Mouse (Mus musculus): ENCODE results near the gene Scyl2.
"Not testable (repeated sequence)": the region's sequence is repeated elsewhere in the genome, so short reads cannot be mapped to it uniquely, and the experiment has no call there.

Scyl2 gene

DNA sequence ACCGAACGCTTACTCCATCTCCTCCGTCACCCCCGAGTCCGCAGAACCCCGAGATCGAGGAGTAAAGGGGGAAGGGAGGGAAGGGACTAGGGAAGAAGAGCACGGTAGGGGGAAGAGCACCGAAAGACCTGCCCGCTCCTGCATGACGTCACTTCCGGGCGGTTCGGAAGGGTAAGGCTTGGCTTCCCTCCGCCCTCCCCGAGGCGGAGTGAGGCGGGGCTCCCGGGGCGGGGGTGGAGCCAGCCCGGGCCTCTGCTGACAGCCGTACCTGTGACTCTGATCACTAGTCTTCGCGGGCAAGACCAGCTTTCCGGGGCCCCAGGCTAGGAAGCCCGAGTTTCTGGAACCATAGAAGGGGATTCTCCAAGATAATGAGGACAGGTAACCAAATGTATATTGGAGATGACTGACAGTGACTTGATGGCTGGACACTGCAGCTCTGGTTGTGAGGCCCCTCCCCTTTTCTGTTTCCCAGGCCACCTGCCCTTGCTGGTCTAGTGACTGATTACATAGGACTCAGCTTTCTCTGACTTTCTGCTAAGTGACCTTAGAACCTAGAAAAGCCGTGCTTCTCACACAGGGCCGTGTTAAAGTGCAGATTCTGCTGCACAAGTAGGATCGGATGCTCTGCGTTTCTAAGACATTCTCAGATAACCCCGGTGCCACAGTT is at the start of gene Scyl2:
Gene Scyl2, minus strand, starts transcription at position 147 of the 670 bp plus-strand sequence.
- DNase-seq (ENCODE audit: low spot score in 2 of 2), result peak; percentile 88 to 94

DNA sequence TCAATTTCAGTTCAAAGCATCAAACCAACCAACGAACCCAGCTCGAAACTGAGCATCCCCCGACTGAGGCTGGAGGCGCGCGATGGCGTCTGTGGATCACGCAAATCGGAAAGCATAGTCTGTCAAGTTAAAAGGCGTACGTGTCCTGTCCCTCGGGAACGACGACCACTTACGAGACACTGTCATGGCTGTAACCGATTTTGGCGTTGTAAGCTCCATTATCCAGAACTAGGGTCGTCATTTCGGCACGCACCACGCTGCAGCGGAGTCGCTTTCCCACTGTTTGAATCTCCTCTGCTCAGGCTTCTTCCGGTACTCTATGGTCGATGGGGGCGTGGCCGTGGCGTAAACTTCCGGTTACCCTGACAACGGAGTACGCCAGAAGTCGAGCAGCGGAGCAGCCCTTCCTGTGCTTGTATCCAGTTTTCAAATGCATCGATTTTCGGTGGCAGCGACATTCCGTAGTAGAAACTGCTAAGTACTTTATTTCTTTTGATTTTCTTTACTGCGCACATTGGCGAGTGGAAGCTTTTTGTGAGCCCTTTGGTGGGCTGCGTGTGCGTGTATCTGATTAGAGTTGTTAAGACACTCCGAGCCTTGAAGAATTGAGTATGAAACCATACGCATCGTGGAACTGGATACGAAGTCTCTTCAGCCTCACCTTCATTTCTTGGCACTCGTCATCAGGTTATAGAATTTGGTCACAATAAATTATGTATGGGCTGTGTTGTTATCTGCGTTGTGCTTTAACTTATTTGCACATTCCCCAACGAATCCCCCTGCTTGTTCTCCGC is 46.1 kb upstream of the Scyl2 start, which contains the start of gene Actr6:
Gene Actr6, minus strand, starts transcription at position 295 of the 794 bp plus-strand sequence.
- peak; percentile 91 to 92 for DNase-seq (ENCODE audit: low spot score in 2 of 2)

DNA sequence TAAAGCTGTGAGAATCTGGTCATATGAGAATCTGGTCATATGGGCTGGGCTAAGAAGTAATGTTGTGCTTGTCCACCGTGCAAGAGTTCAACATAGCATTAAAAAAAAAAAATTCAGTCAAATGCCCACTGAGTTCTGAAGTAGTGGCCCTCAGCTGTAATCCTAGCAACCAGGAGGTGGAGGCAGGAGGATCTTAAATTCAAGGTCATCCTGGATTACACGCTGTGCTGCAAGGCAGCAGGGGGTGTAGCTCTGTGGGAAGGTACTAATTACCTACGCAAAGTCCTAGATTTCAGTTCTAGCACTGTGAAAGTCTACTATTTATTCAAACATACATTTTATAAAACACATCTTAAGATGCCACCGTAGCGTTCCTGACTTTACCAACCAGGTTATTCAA is 45.3 kb upstream of the Scyl2 start:
- no peak for DNase-seq (ENCODE audit: low spot score in 2 of 2)

DNA sequence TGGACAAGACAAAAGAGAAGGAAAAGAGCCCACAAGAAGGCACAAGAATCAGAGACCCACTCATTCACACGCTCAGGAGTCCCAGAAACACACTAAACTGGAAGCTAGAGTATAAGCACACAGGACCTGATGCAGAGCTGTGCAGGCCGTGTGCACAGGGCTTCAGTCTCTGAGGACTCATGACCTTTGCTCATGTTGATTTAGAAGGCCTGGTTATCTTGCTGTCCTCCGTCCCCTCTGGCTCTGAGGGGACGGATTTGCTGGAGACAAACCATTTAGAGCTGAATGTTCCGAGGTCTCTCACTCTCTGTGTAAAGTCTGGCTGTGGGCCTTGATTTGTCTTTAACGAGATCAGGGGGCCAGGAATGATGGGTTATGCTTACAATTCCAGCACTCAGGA is 44.3 kb upstream of the Scyl2 start:
- DNase-seq (ENCODE audit: low spot score in 2 of 2), result no peak

DNA sequence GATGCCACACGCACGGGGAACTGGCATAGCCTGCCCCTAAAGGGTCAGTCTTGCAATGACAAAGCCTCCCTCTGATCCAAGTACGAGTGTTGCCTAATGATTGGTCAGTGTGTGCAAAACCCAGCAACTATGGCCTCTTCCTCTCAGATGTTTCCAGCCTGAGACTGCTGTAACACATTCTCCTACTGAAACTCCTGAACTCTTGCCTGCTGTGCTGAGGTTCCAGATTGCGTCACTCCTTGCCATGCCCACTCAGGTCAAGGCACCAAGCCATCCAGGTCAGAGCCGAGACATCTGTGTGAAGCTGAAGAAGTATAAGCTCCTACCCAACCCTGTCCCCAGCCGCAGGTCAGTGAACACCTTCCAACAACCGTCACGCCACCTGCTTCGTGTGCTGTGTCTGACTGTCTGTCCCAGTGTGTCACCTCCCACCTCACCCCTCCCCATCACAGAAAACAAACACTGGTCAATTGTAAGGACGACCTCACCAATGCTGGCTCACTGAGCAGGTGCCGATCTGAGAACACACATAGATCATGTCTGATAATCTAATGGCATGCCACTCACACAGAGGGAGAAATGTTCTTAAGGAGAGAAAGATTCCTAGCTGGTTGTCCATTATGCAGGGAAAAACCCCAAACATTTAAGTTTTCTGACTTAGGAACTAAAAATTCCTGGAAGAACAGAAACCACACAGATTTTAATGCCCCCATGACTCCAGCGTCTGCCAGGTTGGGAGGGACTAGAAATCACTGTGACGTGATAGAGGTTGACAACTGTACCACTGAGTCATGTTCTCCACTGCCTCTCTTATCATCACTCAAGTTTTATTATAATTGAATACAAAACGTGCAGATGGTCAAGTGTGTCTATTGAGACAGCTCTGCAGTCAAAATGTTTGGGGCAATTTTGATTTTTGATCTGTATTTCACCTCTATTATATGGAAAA is 36.4 kb upstream of the Scyl2 start:
- no peak for DNase-seq (ENCODE audit: low spot score in 2 of 2)

DNA sequence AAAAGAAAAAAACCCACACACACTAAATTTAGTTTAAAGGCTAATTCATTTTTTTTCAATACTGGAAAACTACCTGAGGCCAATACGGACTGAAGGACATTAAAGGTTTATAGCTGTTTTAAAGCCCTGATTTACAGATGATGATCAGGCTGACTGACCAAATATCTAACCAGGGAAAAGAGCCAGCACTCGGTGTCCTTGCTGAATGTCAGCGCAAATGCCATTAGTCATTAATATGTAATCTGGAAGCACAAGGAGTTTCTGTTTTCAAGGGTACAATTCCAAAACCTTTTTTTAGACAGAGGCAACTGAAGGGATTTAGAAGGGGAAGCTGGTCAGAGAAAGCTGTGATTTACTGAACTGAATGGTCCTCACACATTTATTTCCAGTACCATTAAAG is 34.7 kb upstream of the Scyl2 start:
- DNase-seq (ENCODE audit: low spot score in 2 of 2), result no peak

DNA sequence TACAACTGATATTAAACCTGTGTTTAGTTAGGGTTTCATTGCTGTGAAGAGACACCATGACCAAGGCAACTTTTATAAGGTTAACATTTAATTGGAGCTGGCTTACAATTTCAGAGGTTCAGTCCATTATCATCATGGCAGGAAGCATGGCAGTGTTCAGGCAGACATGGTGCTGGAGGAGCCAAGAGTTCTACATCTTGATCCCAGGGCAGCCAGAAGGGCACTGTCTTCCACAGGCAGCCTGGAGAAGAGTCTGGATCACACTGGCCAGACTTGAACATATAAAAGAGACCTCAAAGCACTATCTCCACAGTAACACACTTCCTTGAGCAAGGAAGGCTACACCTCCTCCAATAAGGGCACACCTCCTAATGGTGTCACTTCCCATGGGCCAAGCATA is 34.2 kb upstream of the Scyl2 start:
- DNase-seq (ENCODE audit: low spot score in 2 of 2), result no peak

DNA sequence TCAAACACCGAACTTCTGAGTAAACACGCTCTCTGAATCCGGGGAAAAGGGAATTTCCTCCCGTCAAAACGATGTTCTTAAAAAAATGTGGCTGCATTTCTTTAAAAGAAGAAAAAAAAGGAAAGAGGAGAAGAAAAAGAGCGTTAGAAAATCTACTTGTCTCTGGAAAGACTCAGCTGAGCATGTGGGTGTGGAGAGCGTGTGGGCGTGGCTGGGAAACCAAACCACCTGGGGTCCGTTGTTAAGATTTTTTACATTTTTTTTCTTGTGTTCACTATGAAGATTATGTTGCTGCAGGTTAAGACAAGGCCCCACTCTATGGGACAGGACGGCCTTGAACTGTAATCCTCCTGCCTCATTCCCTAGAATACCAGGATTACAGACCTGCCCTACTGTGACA is 28.8 kb upstream of the Scyl2 start:
- no peak for DNase-seq (ENCODE audit: low spot score in 2 of 2)

DNA sequence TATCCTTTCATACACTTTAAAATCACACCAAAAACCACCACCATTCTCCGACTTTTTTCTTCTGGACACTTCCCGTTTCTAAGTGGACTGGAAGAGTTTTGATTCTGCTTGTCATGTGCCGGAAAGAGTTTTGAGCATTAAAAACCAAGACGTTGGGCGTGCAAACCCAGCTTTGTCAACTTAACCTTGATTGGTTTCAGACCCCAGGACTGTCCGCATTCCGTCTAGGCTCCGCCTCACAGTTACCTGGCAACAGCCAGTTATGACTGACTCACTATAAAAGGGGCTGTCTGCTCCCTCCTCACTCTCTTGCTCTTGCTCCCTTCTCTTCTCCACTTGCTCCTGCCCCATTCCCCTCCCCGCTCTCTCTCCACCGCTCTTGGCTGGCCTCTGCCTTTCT is 22.6 kb upstream of the Scyl2 start:
- DNase-seq (ENCODE audit: low spot score in 2 of 2), result no peak

DNA sequence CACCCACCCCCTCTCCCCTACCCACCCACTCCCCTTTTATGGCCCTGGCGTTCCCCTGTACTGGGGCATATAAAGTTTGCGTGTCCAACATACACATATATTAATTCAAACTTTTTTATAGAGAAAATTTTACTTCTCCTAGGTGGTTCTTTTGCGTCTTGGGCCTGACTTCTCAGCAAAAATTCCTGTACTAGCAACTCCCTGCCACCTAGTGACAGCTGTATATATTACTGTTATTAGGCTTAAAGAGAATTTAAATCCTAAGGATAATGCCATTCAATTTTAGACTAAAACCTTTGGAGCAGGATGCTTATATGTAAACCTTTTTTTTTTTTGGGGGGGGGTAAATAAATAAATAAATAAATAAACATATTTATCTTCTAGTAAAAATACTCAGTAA is 21.3 kb upstream of the Scyl2 start:
- DNase-seq (ENCODE audit: low spot score in 2 of 2), result no peak

DNA sequence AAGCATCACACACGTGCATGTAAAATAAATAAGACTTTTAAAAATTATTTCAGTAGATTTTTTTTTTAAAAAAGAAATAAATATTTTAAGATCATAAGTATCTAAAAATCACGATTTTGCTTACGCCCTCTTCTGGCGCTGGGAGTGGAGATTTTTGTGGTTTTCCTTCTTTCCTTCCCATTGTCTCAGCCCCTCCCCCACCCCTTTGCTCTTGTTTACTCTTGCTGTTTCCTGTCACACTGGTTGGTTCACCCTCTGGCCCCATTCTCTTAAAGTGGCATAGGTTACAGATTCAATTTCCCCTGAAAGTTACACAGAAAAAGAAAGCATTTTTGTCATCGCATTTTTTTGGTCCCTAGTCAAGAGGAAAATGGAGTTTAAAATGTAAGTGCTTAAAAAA is 17.0 kb upstream of the Scyl2 start:
- DNase-seq (ENCODE audit: low spot score in 2 of 2), result no peak

DNA sequence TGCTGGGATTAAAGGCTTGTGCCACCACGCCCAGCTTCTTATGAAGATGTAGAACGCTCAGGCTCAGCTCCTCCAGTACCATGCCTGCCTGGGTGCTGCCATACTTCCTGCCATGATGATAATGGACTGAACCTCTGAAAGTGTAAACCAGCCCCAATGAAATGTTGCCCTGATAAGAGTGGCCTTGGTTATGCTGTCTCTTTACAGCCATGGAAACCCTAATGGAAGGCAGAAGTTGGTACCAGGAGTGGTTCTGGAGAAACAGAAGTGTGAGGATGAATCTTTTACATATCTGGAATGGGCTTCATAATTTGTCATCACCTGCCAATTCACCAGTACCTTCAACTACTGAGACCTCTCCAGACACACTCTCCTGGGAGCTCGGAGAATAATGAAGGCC is 11.9 kb upstream of the Scyl2 start:
- no peak for DNase-seq (ENCODE audit: low spot score in 2 of 2)

DNA sequence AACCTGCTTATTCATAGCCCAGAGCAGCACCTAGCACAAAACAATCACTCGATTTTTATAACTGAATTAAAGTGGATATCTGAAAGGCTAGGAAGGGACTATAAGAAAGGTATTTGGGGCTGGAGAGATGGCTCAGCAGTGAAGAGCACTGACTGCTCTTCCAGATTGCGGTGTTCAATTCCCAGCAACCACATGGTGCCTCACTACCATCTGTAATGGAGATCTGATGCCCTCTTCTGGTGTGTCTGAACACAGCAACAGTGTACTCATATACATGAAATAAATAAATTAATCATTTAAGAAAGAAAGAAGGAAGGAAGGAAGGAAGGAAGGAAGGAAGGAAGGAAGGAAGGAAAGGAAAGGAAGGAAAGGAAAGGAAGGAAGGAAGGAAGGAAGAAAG is 10.2 kb upstream of the Scyl2 start:
- DNase-seq (ENCODE audit: low spot score in 2 of 2), result not testable (repeated sequence)

DNA sequence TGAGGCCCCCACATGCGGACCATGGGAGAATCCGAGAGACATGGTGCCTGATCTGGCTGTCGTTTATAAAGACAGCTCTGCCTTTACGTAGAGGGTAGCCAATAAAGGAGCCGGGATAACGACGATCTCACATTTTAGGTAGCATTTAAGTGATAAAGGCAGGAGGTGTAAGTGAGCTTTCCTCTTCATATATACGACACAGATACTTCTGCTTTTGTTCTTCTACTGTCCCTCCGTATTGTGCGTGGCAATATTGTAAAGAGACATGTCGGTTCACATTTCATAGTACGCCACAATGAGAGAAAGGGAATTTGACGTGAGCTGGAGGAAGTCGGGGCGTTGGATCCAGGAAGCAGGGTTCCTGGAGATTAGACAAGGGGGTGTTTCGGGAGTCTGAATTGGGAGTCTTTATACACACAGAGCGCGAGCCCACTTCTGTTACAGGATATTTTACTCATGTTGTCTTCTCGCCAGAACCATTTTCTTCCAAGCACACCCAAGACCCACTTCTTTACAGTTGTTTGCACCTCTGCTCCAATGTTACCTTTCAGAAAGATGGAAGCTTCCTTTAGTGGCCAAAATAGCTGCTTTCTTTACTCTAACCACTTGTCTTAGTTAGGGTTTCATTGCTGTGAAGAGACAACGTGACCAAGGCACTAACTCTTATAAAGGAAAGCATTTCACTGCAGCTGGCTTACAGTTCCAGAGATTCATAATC is 9.3 kb upstream of the Scyl2 start:
- no peak for DNase-seq (ENCODE audit: low spot score in 2 of 2)

DNA sequence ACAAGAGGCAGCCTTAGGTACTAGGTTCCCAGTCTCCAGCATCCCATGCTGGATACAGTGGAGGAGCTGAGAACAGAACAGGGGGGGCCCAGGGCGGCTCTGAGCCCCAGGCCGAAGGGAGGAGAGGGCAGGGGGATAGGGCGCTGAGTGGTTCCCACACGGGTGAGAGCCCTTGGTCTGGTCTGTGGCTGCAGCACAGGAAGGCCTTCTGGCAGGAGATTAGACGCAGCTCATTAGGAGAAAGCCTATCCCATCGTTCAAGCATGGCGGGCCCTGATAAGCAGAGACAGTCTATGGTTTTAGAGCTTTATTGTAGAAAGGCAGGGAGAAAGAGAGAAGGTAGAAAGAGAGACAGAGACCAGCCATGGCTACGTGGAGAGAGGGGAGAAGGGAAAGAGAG is 3.9 kb upstream of the Scyl2 start:
- DNase-seq (ENCODE audit: low spot score in 2 of 2), result no peak

DNA sequence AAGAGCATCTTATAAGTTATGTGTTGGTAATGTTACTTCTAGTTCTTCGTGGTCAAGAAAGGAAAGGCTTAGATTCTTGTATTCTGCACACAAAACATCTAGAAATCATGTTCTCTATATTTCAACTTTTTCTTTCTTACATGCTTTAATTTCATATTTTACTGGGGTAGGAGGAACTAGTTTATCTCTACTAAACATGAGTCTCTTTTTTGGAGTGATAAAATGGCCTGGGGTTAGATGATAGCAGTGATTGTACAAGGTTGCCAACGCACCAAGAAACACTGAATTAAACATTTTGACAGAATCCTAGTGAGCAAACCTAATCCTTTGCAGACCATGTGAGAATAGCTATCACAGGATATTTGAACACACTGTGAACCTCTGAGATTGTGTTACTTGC is 1.4 kb upstream of the Scyl2 start:
- DNase-seq (ENCODE audit: low spot score in 2 of 2), result no peak

DNA sequence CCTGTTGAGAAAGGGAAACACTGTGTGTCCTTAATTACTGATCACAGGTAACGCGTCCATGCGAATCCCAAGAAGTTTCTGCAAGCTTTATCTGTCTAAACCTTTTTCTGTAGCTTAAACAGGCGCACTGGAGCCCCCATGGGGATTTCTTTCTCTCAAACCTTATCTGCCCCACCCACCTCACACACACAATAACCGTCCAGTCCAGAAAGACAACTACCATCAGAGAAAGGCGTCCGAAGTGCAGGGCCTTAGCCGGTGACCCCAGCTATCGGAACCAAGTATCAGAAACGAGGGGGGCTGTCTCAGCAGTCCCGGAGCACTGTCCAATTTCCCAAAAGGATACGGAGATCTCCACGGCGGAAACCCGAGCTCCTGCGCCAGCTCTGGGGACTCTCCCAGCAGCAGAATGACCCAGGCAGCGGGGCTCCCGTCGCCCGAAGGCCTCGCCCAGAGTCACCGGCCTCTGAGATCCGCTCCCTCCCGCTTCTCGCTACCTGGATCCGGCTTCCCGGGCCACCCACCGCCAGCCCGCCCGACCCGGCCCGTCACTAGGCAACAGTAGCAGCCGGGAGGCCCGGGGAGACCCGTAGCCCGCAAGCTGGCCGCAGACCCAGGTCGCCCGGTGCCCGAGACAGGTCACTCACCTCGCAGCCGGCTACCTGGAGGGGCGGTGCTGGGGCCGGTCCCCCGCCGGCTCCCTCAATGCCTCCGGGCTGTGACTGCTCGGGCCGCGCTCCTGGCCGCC is 520 bp downstream of the Scyl2 start:
- no peak for DNase-seq (ENCODE audit: low spot score in 2 of 2)

DNA sequence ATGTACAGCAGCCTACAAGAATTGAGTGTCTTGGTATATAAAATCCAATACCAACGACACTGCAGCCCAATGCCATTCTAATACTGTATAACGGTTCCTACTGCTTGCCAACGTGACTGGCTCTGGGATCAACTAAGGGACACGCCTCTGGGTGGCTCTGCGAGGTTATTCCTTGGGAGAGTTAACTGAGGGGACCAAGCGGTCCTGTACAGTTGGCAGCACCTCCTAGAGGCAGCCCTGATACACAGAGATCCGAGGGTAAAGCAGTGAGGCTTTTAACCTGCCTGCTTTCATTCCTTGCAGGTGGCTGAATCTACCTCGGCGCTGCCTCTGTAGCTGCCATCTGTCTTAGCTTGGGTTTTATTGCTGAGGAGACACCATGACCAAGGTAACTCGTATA is 3.1 kb downstream of the Scyl2 start:
- no peak for DNase-seq (ENCODE audit: low spot score in 2 of 2)

DNA sequence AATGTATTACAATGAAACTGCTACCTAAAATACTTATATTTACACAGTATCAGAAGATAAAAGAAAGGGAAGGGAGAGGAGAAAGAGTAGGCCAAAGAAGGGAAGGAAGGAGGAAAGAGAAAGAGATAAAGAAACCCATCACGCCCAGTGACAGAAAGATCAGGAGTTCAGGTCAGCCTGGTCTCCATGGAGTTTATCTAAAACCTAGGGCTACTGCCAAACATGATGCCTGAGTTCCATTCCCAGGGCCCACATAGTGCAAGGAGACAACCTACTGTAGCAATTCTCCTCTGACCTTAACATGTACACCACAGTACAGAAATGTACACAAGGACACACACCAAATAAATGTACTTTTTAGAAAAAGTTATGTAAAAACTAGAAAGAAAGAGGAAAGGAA is 3.9 kb downstream of the Scyl2 start:
- no peak for DNase-seq (ENCODE audit: low spot score in 2 of 2)

DNA sequence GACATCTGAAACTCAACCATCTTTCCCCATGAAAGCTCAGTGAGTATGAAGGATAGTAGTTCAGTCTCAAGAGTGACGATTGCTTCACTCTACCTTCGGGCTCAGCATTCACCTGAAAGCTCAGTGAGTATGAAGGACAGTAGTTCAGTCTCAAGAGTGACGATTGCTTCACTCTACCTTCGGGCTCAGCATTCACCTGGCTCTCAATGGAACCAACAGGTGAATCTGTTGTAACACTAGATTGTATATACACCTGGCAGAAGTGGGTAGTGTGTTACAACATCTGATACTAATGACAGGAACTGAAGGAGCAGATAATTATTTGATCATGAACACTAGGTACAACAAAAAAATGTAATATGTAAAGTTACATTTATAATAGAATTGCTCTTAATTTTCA is 4.4 kb downstream of the Scyl2 start:
- DNase-seq (ENCODE audit: low spot score in 2 of 2), result no peak

DNA sequence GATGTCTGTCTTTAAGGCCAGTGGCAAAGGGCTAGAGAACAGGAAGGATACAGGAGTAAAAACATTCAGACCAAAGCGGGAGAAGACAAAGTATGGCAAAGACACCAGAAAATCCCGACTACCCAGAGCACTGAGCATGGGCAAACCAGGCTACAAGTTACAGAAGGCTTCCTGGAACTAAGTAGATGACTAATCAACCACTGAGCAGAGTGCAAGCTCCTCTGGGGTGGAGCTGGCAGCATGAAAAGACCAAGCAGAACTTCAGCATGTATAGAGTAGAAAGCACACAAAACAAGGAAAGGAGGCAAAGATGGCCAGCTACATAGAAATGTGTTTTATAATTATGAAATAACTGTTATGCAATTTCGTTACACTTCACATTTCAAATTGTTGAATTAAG is 5.6 kb downstream of the Scyl2 start:
- DNase-seq (ENCODE audit: low spot score in 2 of 2), result no peak
